Mouse (Mus musculus) CH12.LX (cell line): ENCODE data around the gene Eefsec.

ENCODE experiments used
- BHLHE40 ChIP-seq: IDR thresholded peaks from 2 replicates; pipeline ENCODE4 v1.6.1; 2011; ENCODE audit warnings: mild to moderate bottlenecking, low read depth, low read length, improper control_type of control experiment
- CHD2 ChIP-seq: IDR thresholded peaks from 2 replicates; pipeline ENCODE4 v1.6.1; 2011; ENCODE audit warnings: low read length, improper control_type of control experiment
- CTCF ChIP-seq, 2 experiments: IDR thresholded peaks in 1 of 2; conservative IDR thresholded peaks in 1 of 2; 2 replicates each; pipeline ENCODE4 v1.5.1; 2011 to 2012; ENCODE audit warnings: low read depth in 2 of 2, low read length in 2 of 2, improper control_type of control experiment in 1 of 2, inconsistent platforms in 1 of 2, mild to moderate bottlenecking in 1 of 2, moderate library complexity in 1 of 2
- E2F4 ChIP-seq: IDR thresholded peaks from 2 replicates; pipeline ENCODE4 v1.6.1; 2011; ENCODE audit warnings: low read depth, low read length, improper control_type of control experiment; ENCODE audit not compliant: insufficient replicate concordance
- EP300 ChIP-seq: IDR thresholded peaks from 2 replicates; pipeline ENCODE4 v1.6.1; 2011; ENCODE audit warnings: low read length, improper control_type of control experiment
- ETS1 ChIP-seq: conservative IDR thresholded peaks from 2 replicates; pipeline ENCODE4 v1.6.1; 2012; ENCODE audit warnings: low read depth, mild to moderate bottlenecking, inconsistent platforms, low read length, improper control_type of control experiment, moderate library complexity
- IRF4 ChIP-seq: IDR thresholded peaks from 2 replicates; pipeline ENCODE4 v1.6.1; 2014; ENCODE audit warnings: low read depth, mild to moderate bottlenecking, inconsistent platforms, low read length, improper control_type of control experiment
- JUN ChIP-seq: IDR thresholded peaks from 2 replicates; pipeline ENCODE4 v1.6.1; 2011; ENCODE audit warnings: low read depth, mild to moderate bottlenecking, low read length, improper control_type of control experiment, moderate library complexity; ENCODE audit not compliant: insufficient read depth
- MAFK ChIP-seq: IDR thresholded peaks from 2 replicates; pipeline ENCODE4 v1.6.1; 2011; ENCODE audit warnings: low read length, improper control_type of control experiment; ENCODE audit not compliant: insufficient replicate concordance
- POLR2A ChIP-seq: IDR thresholded peaks from 2 replicates; pipeline ENCODE4 v1.6.1; 2011; ENCODE audit warnings: low read depth, mild to moderate bottlenecking, improper control_type of control experiment, low read length
- TCF12 ChIP-seq: IDR thresholded peaks from 2 replicates; pipeline ENCODE4 v1.6.1; 2014; ENCODE audit warnings: low read depth, mild to moderate bottlenecking, inconsistent platforms, low read length, improper control_type of control experiment
- USF1 ChIP-seq: IDR thresholded peaks from 2 replicates; pipeline ENCODE4 v1.6.1; 2014; ENCODE audit warnings: low read depth, mild to moderate bottlenecking, inconsistent platforms, low read length, improper control_type of control experiment
- ZMIZ1 ChIP-seq: IDR thresholded peaks from 2 replicates; pipeline ENCODE4 v1.6.1; 2012; ENCODE audit warnings: low read depth, mild to moderate bottlenecking, inconsistent platforms, low read length, improper control_type of control experiment

- no peak for TF ChIP-seq POLR2A
- no peak for TF ChIP-seq CTCF (conservative IDR thresholded peaks at IDR 0.05 in 1 of 2, IDR thresholded peaks at IDR 0.05 in 1 of 2; ENCODE audit: low read depth in 2 of 2, low read length in 2 of 2)
- TF ChIP-seq ETS1 = no peak
- no peak for TF ChIP-seq EP300
- no peak for TF ChIP-seq TCF12
- no peak for TF ChIP-seq ZMIZ1
- TF ChIP-seq MAFK = no peak
- no peak for TF ChIP-seq BHLHE40
- no peak for TF ChIP-seq USF1
- no peak for TF ChIP-seq CHD2
- TF ChIP-seq IRF4 = no peak
- TF ChIP-seq E2F4 = no peak
- TF ChIP-seq JUN = no peak
These were observed 210.4 kb downstream of the Eefsec start for GRCm38 (mm10) chr6:88235983-88236382.
